Mouse (Mus musculus) heart, embryonic 15.5 days (tissue): ENCODE data around the gene Utp20. TPM values are rescaled to one million over a fixed set of nuclear protein-coding genes. Genes with fewer than 3 reads are reported as not detected.
"Not testable (repeated sequence)": the region's sequence is repeated elsewhere in the genome, so short reads cannot be mapped to it uniquely, and the experiment has no call there.

Experiments
- ATAC-seq: fragments of 200-750 bp; cut with Nextera tagmentation; replicated peaks from 2 replicates; pipeline ENCODE4 v1.8.0; 2017; ENCODE audit warnings: low read depth, moderate TSS enrichment; ENCODE audit not compliant: insufficient number of reproducible peaks, insufficient read depth, low FRiP score
- H3K27ac ChIP-seq: fragments of 300-500 bp; sonication (generic); 2 replicates; pipeline ENCODE4 v1.5.1; 2015; ENCODE audit warnings: mild to moderate bottlenecking, inconsistent platforms
- H3K27me3 ChIP-seq: fragments of 300-500 bp; sonication (generic); 2 replicates; pipeline ENCODE4 v1.6.1; 2015; ENCODE audit warnings: inconsistent platforms
- H3K36me3 ChIP-seq: fragments of 300-500 bp; sonication (generic); 2 replicates; pipeline ENCODE4 v1.6.1; 2015; ENCODE audit warnings: mild to moderate bottlenecking, inconsistent platforms
- H3K4me1 ChIP-seq: fragments of 300-500 bp; sonication (generic); replicated peaks from 2 replicates; pipeline ENCODE4 v1.6.1; 2015; ENCODE audit warnings: inconsistent platforms
- H3K4me2 ChIP-seq: fragments of 300-500 bp; sonication (generic); 2 replicates; pipeline ENCODE4 v1.6.1; 2015; ENCODE audit warnings: inconsistent platforms, mild to moderate bottlenecking, moderate library complexity
- H3K4me3 ChIP-seq: fragments of 300-500 bp; sonication (generic); 2 replicates; pipeline ENCODE4 v1.5.1; 2015; ENCODE audit warnings: mild to moderate bottlenecking, inconsistent platforms
- H3K9ac ChIP-seq: fragments of 300-500 bp; sonication (generic); 2 replicates; pipeline ENCODE4 v1.6.1; 2015; ENCODE audit warnings: mild to moderate bottlenecking, inconsistent platforms
- H3K9me3 ChIP-seq: fragments of 300-500 bp; sonication (generic); replicated peaks from 2 replicates; pipeline ENCODE4 v1.6.1; 2016; ENCODE audit warnings: inconsistent platforms
- WGBS: fragments of 180-500 bp; shearing (Covaris S2); methylation state at CpG from one replicate; pipeline ENCODE4 v1.1.7; 2015; ENCODE audit warnings: mixed read lengths; 5-methylcytosine and 5-hydroxymethylcytosine counted together
- polyA plus RNA-seq: library from polyadenylated mRNA; unstranded; fragments of >200 nt; fragmentation: Nextera tagmentation; extraction: Ambion mirVana; gene quantifications from 2 replicates; pipeline ENCODE4 v1.2.1, GENCODE M21; 2015

The Utp20 gene
- polyA plus RNA-seq, 1 experiment from 2014 or later, result 7.1 TPM

DNA sequence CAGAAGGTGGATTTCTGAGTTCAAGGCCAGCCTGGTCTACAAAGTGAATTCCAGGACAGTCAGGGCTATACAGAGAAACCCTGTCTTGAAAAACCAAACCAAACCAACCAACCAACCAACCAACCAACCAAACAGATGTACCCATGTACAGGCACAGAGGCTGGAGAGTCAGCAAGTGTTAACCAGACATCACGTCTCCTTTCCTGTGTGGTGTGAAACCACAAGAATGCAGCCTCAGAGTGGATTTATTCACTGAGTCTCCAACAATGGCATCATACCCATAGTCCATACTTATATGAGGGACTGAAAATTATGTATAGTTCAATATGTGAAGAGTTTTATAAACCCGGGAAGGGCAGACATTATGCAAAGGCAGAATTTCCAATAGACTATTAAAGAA lies 43.5 kb downstream of the Utp20 start:
- not testable (repeated sequence) for H3K27ac ChIP-seq, H3K4me1 ChIP-seq, H3K4me3 ChIP-seq, H3K9ac ChIP-seq, H3K27me3 ChIP-seq, H3K4me2 ChIP-seq, H3K9me3 ChIP-seq, ATAC-seq
- H3K36me3 ChIP-seq, result peaks cover 39% of the 10 kb centered on the region; the same call in 1 of the 2 replicates
- WGBS, result 86% methylated on average over 2 of the region's 2 CpGs

DNA sequence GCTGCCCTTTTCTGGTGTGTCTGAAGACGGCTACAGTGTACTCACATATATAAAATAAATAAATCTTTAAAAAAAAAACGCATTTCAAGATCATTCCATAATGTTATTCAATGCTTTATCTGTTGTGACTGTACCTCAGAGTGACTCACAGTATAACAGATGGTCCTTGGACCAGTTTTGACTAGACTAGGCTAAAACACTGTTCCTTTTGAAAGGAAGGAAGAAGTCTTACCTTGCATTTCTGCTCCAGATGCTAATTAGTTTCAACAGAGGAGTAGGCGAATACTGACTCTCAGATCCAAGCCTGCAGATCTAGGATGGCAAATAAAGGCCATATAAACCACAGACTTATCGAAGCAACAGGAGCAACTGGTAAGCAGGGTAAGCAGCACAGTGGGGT lies 45.9 kb downstream of the Utp20 start:
- no peak overlapping the region for H3K4me2 ChIP-seq
- no peaks in the 10 kb centered on the region for H3K4me1 ChIP-seq
- no peak for ATAC-seq
- no peaks in the 10 kb centered on the region for H3K9me3 ChIP-seq
- 84% methylated on average over 4 of the region's 4 CpGs for WGBS
- peaks cover 38% of the 10 kb centered on the region; the same call in 1 of the 2 replicates for H3K36me3 ChIP-seq
- no peak overlapping the region for H3K4me3 ChIP-seq
- no peak overlapping the region for H3K27ac ChIP-seq
- H3K27me3 ChIP-seq, result no peaks in the 10 kb centered on the region
- H3K9ac ChIP-seq, result no peak overlapping the region

DNA sequence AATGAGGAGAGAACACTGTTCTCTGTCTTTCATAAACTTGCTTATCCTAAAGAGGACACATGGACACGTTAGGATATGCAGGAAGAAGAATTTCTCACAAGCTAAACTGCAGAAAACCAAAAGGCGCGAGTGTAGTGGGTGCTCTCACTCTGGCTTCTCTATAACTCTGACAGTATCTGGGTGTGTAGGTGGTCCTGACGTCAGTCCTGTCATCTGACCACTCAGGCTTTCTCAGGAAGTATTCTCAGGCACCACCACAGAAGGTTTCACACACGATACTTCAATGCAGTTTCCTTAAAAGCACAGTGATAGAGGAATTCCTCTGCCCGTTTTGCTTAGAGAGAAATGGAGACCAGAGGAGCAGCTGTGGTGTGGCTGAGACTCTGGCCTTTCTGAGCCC lies 50.4 kb downstream of the Utp20 start:
- no peaks in the 10 kb centered on the region for H3K9me3 ChIP-seq
- no peak overlapping the region for H3K4me2 ChIP-seq
- no peak for ATAC-seq
- no peaks in the 10 kb centered on the region for H3K27me3 ChIP-seq
- H3K4me1 ChIP-seq, result no peaks in the 10 kb centered on the region
- H3K4me3 ChIP-seq, result no peak overlapping the region
- no peak overlapping the region for H3K27ac ChIP-seq
- peaks cover 34% of the 10 kb centered on the region; the same call in 1 of the 2 replicates for H3K36me3 ChIP-seq
- 79% methylated on average over 6 of the region's 6 CpGs for WGBS
- no peak overlapping the region for H3K9ac ChIP-seq

DNA sequence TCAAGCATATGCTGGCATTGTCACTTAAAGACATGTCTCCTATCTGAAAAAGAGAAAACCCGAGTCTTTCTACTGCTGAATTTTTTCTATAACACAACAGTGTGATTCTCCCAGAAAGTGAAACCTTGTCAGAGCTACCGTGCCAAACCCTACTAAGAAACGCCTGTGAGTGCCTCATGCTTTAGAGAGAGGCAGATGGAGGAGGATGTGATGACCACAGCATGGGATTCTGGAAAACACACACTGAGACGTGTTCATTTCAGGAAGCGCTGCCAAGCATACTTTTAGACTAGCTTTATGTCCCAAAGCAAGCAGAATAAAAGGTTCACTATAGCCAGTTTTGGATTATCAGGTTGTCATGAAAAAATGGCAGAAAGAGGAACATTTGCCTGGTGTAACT lies 53.6 kb downstream of the Utp20 start:
- H3K9me3 ChIP-seq, H3K27ac ChIP-seq, H3K4me2 ChIP-seq, H3K4me3 ChIP-seq, ATAC-seq, H3K4me1 ChIP-seq, H3K27me3 ChIP-seq, H3K9ac ChIP-seq: not testable (repeated sequence)
- H3K36me3 ChIP-seq, result peaks cover 50% of the 10 kb centered on the region
- WGBS, result 82% methylated on average over 5 of the region's 5 CpGs

DNA sequence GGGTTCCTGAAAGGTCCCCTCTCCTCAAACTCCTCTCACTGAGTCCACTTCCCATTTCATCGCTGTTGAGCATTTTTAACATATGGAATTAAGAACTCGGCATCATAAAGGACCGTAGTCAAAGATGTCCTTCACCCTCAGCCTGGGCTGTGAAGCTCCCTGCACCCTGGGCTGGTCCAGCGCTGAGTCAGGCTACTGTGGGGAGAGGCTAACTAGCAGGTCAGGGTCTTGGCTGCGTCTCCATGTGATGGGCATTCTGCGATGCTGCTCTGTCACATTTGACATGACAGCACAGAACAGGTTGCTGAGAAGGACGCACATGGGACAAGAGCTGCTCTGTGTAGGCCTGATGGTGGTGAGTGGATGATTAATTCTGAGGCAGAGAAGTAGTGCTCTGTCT lies 56.9 kb downstream of the Utp20 start:
- no peak overlapping the region for H3K27ac ChIP-seq
- no peak overlapping the region for H3K4me2 ChIP-seq
- H3K9ac ChIP-seq, result no peak overlapping the region
- H3K36me3 ChIP-seq, result peaks cover 61% of the 10 kb centered on the region
- WGBS, result 89% methylated on average over 7 of the region's 7 CpGs
- H3K4me3 ChIP-seq, result no peak overlapping the region
- no peaks in the 10 kb centered on the region for H3K9me3 ChIP-seq
- H3K4me1 ChIP-seq, result no peaks in the 10 kb centered on the region
- no peak for ATAC-seq
- H3K27me3 ChIP-seq, result no peaks in the 10 kb centered on the region

DNA sequence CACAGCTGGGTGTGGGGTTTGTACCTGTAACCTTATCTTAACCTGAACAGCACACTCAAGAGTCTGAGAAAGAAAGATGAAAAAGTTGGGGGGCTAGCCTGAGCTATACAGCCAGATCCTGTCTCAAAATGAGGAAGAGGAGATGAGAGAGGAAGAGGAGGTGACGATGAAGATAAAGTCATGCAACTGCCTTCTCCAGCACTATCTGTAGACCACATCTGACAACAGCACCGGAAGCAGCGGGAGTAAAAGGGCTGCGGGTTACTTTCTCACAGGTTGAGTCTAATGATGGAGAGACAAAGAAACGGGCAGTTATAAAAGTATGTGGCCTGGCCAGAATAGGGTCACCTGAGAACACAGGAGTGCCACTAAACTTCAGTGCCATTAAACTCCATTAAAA lies 57.6 kb downstream of the Utp20 start:
- 86% methylated on average over 5 of the region's 5 CpGs for WGBS

DNA sequence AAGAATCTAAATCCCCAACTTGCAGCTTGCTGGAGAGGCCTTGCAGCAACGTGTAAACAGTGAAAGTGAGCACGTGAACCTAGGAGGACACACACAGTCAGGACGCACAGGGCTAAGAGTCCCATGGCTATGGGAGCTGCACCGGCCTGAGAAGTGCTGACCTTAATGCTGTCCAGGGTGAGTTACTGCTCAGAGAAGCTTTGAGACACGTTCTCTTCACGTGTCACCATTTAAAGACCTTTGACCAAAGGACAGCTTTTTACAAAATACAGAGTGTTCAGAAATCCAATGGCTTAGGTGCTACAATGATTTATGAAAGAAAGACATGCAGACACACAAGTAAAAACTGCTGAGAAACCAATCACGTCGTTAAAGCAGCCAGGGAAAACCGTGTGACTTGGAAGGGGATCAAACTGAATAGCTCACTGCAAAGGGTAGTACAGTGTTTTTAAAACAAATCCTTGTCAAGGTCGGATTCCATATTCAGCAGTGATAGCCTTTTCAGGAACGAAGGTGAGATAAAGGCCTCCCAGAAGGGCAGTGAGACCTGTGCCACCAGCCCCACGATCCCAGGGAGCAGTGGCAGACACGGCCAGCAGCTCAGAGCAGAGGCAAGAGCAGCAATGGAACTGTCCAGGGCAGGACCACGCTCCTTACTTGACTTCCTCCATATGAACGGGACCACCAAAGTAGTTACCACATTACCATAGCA lies 61.0 kb downstream of the Utp20 start:
- H3K36me3 ChIP-seq, result peaks cover 75% of the 10 kb centered on the region
- H3K4me2 ChIP-seq, result no peak overlapping the region
- no peaks in the 10 kb centered on the region for H3K27me3 ChIP-seq
- H3K9me3 ChIP-seq, result no peaks in the 10 kb centered on the region
- no peaks in the 10 kb centered on the region for H3K4me1 ChIP-seq
- H3K27ac ChIP-seq, result no peak overlapping the region
- H3K4me3 ChIP-seq, result no peak overlapping the region
- ATAC-seq, result no peak
- no peak overlapping the region for H3K9ac ChIP-seq
- 72% methylated on average over 15 of the region's 15 CpGs for WGBS

More for the DNA sequence above, 57.6 kb downstream of the Utp20 start:
- H3K4me3 ChIP-seq, result no peak overlapping the region
- H3K9ac ChIP-seq, result no peak overlapping the region
- no peaks in the 10 kb centered on the region for H3K27me3 ChIP-seq
- H3K27ac ChIP-seq, result no peak overlapping the region
- no peaks in the 10 kb centered on the region for H3K4me1 ChIP-seq
- peaks cover 68% of the 10 kb centered on the region for H3K36me3 ChIP-seq
- H3K4me2 ChIP-seq, result no peak overlapping the region
- no peak for ATAC-seq
- H3K9me3 ChIP-seq, result no peaks in the 10 kb centered on the region

DNA sequence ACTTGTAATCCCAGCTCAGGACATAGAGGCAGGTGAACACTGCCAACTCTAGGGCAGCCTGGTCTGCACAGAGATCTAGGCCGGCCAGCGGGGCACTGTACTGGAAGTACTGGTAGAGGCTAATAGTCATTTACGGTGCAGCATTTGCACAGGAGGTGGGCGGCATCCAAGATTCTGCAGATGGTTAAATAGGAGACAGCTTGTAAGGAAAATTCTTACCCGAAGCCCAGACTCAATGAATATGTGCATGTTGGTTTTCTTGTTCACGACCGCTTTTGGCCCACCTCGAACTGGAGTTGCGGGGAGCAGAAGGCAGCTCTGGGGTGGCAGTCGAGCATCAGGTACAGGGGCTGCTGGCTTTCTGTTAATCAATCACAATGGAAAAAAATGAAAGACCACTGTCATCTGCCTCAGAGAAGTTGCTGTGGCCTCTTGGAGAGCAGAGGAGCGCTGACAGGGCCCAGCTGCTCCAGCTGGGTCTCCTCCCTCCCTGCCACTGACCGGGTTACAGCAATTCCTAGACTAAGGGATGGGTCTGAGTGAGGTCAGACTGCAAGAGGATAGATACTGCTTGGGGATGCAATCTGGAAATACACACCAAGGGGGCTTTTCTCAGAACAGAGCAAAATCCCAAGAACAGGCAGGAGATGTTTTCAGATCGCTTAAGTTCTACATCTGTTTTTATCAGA lies 64.9 kb downstream of the Utp20 start:
- Histone ChIP-seq H3K36me3 (peaks cover 74% of the 10 kb centered on the region), H3K27ac (no peak overlapping the region)
- WGBS, result 88% methylated on average over 13 of the region's 13 CpGs

DNA sequence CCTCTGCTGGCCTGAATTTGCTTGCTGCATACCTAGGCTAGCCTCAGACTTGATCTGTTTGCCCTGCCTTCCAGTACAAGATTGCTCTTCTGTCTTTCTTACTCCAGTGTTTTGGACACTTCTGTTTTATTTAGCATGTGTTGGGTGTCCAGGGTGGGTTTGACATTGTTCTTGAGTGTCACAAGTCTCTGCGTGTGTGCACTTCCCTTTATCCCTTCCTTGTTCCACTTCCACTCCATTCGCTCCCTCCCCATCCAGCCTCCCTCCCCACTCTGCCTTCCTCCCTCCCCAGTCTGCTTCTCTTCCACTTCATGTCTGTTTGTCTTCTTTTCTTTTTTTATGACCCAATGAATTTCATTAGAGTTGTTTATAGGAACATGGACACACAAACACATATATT lies 85.2 kb downstream of the Utp20 start:
- H3K9ac ChIP-seq, result no peak overlapping the region
- no peak overlapping the region for H3K4me3 ChIP-seq
- no peak overlapping the region for H3K4me2 ChIP-seq
- no peaks in the 10 kb centered on the region for H3K4me1 ChIP-seq
- H3K27ac ChIP-seq, result no peak overlapping the region
- H3K36me3 ChIP-seq, result peaks cover 54% of the 10 kb centered on the region
- ATAC-seq, result no peak
- no peaks in the 10 kb centered on the region for H3K9me3 ChIP-seq
- no peaks in the 10 kb centered on the region for H3K27me3 ChIP-seq
- 78% methylated on average over 2 of the region's 2 CpGs for WGBS

More for the DNA sequence above, 64.9 kb downstream of the Utp20 start:
- Histone ChIP-seq H3K4me3 (no peak overlapping the region), H3K4me1 (no peaks in the 10 kb centered on the region), H3K9me3 (no peaks in the 10 kb centered on the region), H3K27me3 (no peaks in the 10 kb centered on the region), H3K9ac (no peak overlapping the region), H3K4me2 (no peak overlapping the region)
- ATAC-seq, result no peak

DNA sequence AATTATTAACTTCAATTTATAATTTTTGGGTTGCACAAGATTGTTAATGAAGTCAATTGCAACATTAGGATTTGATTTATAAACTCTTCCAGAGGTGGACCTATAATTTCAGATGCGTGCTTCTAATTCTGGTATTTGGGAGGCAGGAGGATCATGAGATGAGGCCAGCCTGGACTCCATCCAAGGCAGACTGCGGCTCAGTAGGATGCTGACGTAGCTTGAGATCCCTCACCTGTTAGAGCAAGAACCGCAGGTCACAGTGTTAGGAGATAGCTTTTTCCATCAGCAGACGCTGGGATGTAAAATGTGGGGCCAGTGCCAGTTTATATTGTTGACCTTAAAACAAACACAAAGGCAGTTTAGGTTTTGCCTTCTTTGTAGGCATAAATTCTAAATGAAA lies 85.8 kb downstream of the Utp20 start:
- H3K27me3 ChIP-seq, result no peaks in the 10 kb centered on the region
- no peak overlapping the region for H3K4me2 ChIP-seq
- peaks cover 58% of the 10 kb centered on the region for H3K36me3 ChIP-seq
- no peaks in the 10 kb centered on the region for H3K9me3 ChIP-seq
- H3K9ac ChIP-seq, result no peak overlapping the region
- H3K27ac ChIP-seq, result no peak overlapping the region
- no peak for ATAC-seq
- no peak overlapping the region for H3K4me3 ChIP-seq
- 78% methylated on average over 5 of the region's 5 CpGs for WGBS
- H3K4me1 ChIP-seq, result no peaks in the 10 kb centered on the region

DNA sequence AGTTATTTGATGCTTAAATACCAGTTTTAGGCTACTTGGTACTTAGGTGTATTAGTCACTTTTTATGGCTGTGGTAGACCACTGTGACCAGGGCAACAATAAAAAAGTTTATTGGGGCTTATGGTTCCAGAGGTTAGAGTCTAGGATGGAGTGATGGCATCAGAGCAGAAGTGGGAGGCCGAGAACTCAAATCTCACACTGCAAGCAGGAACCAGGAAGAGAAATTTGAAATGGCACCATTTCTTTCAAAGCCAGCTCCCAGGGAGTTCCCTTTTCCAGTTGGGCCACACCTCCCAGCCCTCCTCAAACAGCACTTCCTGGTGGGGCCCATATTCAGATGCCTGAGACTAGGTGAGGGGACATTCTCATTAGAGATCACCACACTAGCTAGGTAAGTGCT lies 86.8 kb downstream of the Utp20 start:
- Histone ChIP-seq H3K36me3 (peaks cover 51% of the 10 kb centered on the region), H3K9me3 (no peaks in the 10 kb centered on the region), H3K4me1 (no peaks in the 10 kb centered on the region), H3K4me3 (no peak overlapping the region), H3K27ac (no peak overlapping the region), H3K4me2 (no peak overlapping the region), H3K27me3 (no peaks in the 10 kb centered on the region), H3K9ac (no peak overlapping the region)
- WGBS, result 96% methylated on average over 1 of the region's 1 CpGs
- no peak for ATAC-seq

DNA sequence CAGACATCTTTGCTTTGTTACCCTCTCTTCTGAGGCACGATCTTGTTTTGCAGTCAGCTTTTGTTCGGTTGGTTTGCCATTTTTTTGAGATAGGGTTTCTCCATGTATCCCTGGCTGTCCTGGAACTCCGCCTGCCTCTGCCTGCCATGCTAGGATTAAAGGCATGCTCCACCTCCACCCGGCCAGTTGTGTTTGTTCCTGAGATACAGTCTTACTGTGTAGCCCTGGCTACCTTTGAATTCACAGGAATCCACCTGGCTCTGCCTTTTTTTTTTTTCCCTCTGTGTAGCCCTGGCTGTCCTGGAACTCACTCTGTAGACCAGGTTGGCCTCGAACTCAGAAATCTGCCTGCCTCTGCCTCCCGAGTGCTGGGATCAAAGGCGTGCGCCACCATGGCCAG lies 87.5 kb downstream of the Utp20 start:
- ATAC-seq, H3K9me3 ChIP-seq, H3K27ac ChIP-seq, H3K9ac ChIP-seq, H3K4me2 ChIP-seq, H3K27me3 ChIP-seq, H3K4me3 ChIP-seq, H3K4me1 ChIP-seq: not testable (repeated sequence)
- peaks cover 43% of the 10 kb centered on the region for H3K36me3 ChIP-seq
- 96% methylated on average over 8 of the region's 8 CpGs for WGBS
